Mouse (Mus musculus) thymus, adult 2 months (tissue): ENCODE measurements around the gene Hist1h2ai. TPM values are rescaled to one million over a fixed set of nuclear protein-coding genes. Genes with fewer than 3 reads are reported as not detected.

Source experiments
- DNase-seq: peaks from one replicate; pipeline ENCODE4 v3.0.0; 2021
- H3K27ac ChIP-seq: fragments of 200-500 bp; 2 replicates; pipeline ENCODE4 v1.5.1; 2012; ENCODE audit warnings: low read length, control low read depth; ENCODE audit not compliant: control insufficient read depth, insufficient read depth
- H3K27me3 ChIP-seq: fragments of 200-500 bp; 2 replicates; pipeline ENCODE4 v1.6.1; 2012; ENCODE audit warnings: mild to moderate bottlenecking, low read length, moderate library complexity, mixed read lengths; ENCODE audit not compliant: control insufficient read depth, insufficient read depth
- H3K36me3 ChIP-seq: fragments of 200-500 bp; 2 replicates; pipeline ENCODE4 v1.6.1; 2012; ENCODE audit warnings: mild to moderate bottlenecking, low read length, moderate library complexity; ENCODE audit not compliant: control insufficient read depth, insufficient read depth
- H3K4me1 ChIP-seq: fragments of 200-500 bp; replicated peaks from 2 replicates; pipeline ENCODE4 v1.6.1; 2012; ENCODE audit warnings: low read length; ENCODE audit not compliant: control insufficient read depth, insufficient read depth
- H3K4me3 ChIP-seq: fragments of 200-500 bp; 2 replicates; pipeline ENCODE4 v1.5.1; 2012; ENCODE audit warnings: mild to moderate bottlenecking, low read length, control low read depth, moderate library complexity; ENCODE audit not compliant: control insufficient read depth, insufficient read depth
- CTCF ChIP-seq: fragments of 200-500 bp; IDR thresholded peaks from 2 replicates; pipeline ENCODE4 v1.5.1; 2012; ENCODE audit warnings: mild to moderate bottlenecking, control low read depth, low read length, moderate library complexity, borderline replicate concordance; ENCODE audit not compliant: control insufficient read depth, poor library complexity, insufficient read depth; ENCODE audit errors: extremely low read depth
- POLR2A ChIP-seq: fragments of 200-500 bp; IDR thresholded peaks from 2 replicates; pipeline ENCODE4 v1.6.1; 2012; ENCODE audit warnings: mild to moderate bottlenecking, low read length, control low read depth, moderate library complexity; ENCODE audit not compliant: control insufficient read depth, poor library complexity, insufficient read depth; ENCODE audit errors: extremely low read depth
- WGBS: fragments of 180-500 bp; shearing (Covaris S2); methylation state at CpG from one replicate; pipeline ENCODE4 v1.1.7; 2018; 5-methylcytosine and 5-hydroxymethylcytosine counted together
- polyA plus RNA-seq: library from polyadenylated mRNA; depleted of rRNA; stranded (reverse); fragments of >200 nt; gene quantifications from 2 replicates; pipeline ENCODE4 v1.2.3, GENCODE M21; 2012; rRNA removed

Gene Hist1h2ai
- polyA plus RNA-seq, 1 experiment, result 227 TPM

DNA sequence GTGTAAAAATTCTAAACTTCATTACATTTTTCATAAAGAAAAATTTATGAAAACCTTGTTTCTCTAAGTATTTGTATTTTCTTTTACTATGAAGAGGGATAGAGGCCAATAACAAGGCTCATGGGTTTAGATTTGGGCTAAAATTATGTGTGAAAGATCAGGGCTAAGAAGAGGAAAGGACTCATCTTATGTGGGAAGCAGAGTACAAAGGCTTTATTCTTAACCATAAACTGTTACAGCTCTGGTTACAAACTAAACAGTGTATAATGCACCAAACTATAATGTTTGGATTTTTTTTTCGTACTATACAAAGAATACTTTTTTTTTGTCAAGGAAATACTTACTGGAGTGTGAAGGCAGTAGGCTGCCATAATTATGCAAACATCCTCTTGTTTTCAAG is 39.5 kb downstream of the Hist1h2ai start:
- Histone ChIP-seq H3K4me3 (no peak overlapping the region), H3K36me3 (no peaks in the 10 kb centered on the region), H3K27ac (no peak overlapping the region), H3K4me1 (peaks cover 3% of the 10 kb centered on the region; the same call in 1 of the 2 replicates), H3K27me3 (no peaks in the 10 kb centered on the region)
- DNase-seq, result no peak
- 70% methylated on average over 1 of the region's 1 CpGs for WGBS
- TF ChIP-seq POLR2A, result no peak
- TF ChIP-seq CTCF, result no peak

Other genes with a start within 250 kb of the Hist1h2ai start
- gene Nkapl, start 247.9 kb upstream of the Hist1h2ai start, polyA plus RNA-seq, result 0.11 and 0.12 TPM in 2 replicates
- gene Zkscan4, start 237.5 kb upstream of the Hist1h2ai start, polyA plus RNA-seq, result 0.18 and 0.26 TPM in 2 replicates
- gene Gm10065, start 237.0 kb upstream of the Hist1h2ai start, polyA plus RNA-seq, result not detected in 2 replicates
- 0.07 and 0.09 TPM in 2 replicates for gene AK157302, start 221.2 kb upstream of the Hist1h2ai start, polyA plus RNA-seq
- gene Gm11273, start 215.0 kb upstream of the Hist1h2ai start, polyA plus RNA-seq, result 5.6 and 9.5 TPM in 2 replicates
- gene Zkscan8, start 185.3 kb upstream of the Hist1h2ai start, polyA plus RNA-seq, result 4.9 and 5.3 TPM in 2 replicates
- gene Olfr1366, start 173.6 kb upstream of the Hist1h2ai start, polyA plus RNA-seq, result not detected in 2 replicates
- gene Olfr1535, start 156.5 kb upstream of the Hist1h2ai start, polyA plus RNA-seq, result not detected in 2 replicates
- gene Olfr1364, start 134.7 kb upstream of the Hist1h2ai start, polyA plus RNA-seq, result not detected in 2 replicates
- not detected in 2 replicates for gene Olfr1362, start 102.4 kb upstream of the Hist1h2ai start, polyA plus RNA-seq
- not detected in 2 replicates for gene Olfr11, start 73.9 kb upstream of the Hist1h2ai start, polyA plus RNA-seq
- gene Olfr1361, start 53.0 kb upstream of the Hist1h2ai start, polyA plus RNA-seq, result not detected in 2 replicates
- gene Olfr1360, start 39.0 kb upstream of the Hist1h2ai start, polyA plus RNA-seq, result not detected in 2 replicates
- gene Olfr1359, start 18.3 kb upstream of the Hist1h2ai start, polyA plus RNA-seq, result not detected in 2 replicates
- gene Hist1h2bl, start 279 bp upstream of the Hist1h2ai start, polyA plus RNA-seq, result 118 and 183 TPM in 2 replicates
- 670 and 733 TPM in 2 replicates for gene Hist1h3h, start 1.2 kb downstream of the Hist1h2ai start, polyA plus RNA-seq
- gene Hist1h2bm, start 5.6 kb downstream of the Hist1h2ai start, polyA plus RNA-seq, result 76.1 and 110 TPM in 2 replicates
- gene Hist1h4j, start 18.6 kb downstream of the Hist1h2ai start, polyA plus RNA-seq, result 60.3 and 64.6 TPM in 2 replicates
- gene Hist1h4k, start 34.1 kb downstream of the Hist1h2ai start, polyA plus RNA-seq, result 257 and 302 TPM in 2 replicates
- gene Hist1h2ak, start 37.4 kb downstream of the Hist1h2ai start, polyA plus RNA-seq, result 302 and 405 TPM in 2 replicates
- 213 and 218 TPM in 2 replicates for gene Hist1h2bn, start 37.7 kb downstream of the Hist1h2ai start, polyA plus RNA-seq
- 22.4 and 28.1 TPM in 2 replicates for gene Hist1h1b, start 64.2 kb downstream of the Hist1h2ai start, polyA plus RNA-seq
- 484 and 650 TPM in 2 replicates for gene Hist1h3i, start 66.9 kb downstream of the Hist1h2ai start, polyA plus RNA-seq
- 183 and 223 TPM in 2 replicates for gene Hist1h2an, start 70.8 kb downstream of the Hist1h2ai start, polyA plus RNA-seq
- gene Hist1h2bp, start 71.0 kb downstream of the Hist1h2ai start, polyA plus RNA-seq, result 39.3 and 52.7 TPM in 2 replicates
- gene Hist1h2bq, start 93.8 kb downstream of the Hist1h2ai start, polyA plus RNA-seq, result 200 and 237 TPM in 2 replicates
- gene Hist1h2ao, start 94.0 kb downstream of the Hist1h2ai start, polyA plus RNA-seq, result not detected in 2 replicates
- not detected in 2 replicates for gene Hist1h4m, start 95.3 kb downstream of the Hist1h2ai start, polyA plus RNA-seq
- 292 and 309 TPM in 2 replicates for gene Hist1h4n, start 115.8 kb downstream of the Hist1h2ai start, polyA plus RNA-seq
- 1,785 and 6,121 TPM in 2 replicates for gene Hist1h2ap, start 117.1 kb downstream of the Hist1h2ai start, polyA plus RNA-seq
- 156 and 207 TPM in 2 replicates for gene Hist1h2br, start 117.3 kb downstream of the Hist1h2ai start, polyA plus RNA-seq
- gene Zfp184, start 228.7 kb downstream of the Hist1h2ai start, polyA plus RNA-seq, result 1.1 and 1.6 TPM in 2 replicates